Mouse (Mus musculus): Measurements from ENCODE around the gene Cby3.

DNA sequence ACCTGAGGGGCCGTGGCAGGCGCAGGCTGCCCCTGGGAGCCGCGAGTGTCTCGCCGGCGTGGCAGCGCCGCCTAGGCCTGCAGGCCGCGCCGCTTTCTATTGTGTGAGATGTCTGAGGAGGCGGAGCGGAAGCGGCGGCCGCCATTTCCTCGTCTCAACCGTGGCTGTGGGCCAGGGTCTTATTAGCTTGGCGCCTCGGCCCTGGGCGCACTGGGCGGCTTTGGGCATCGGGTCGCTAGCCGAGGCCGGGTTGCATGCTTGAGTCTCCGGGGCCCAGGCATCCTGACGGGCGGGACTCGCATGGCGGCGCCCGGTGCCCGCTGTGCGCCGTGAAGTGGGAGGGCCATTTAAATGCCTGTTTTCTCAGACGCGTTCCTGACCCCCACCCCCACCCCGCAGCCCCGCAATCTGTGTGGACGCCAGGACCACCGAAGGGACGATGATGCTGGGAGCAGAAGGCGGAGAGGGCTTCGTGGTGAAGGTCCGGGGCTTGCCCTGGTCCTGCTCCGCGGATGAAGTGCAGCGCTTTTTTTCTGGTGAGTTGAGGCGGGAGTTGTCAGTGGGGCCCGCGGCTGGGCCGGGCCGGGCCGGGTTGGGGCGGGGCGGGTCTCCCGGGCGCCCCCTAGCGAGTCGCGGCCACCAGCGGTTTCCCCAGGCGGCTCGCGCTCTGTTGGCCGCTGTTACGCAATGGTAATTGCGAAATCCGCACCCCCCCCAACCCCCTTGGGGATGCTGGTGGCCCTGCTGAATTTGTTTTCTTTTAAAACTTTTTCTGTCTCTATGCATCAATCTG is 23.8 kb downstream of the Cby3 start:
- TF ChIP-seq TAL1 (IDR thresholded peaks at IDR 0.05; ENCODE audit: low read length) (no peak), GATA1 (IDR thresholded peaks at IDR 0.05; ENCODE audit: low read length) (no peak)

Data from erythroblast, embryonic 14.5 days (primary cell).